Mouse (Mus musculus) left cerebral cortex, postnatal 14 days (tissue): ENCODE measurements around the gene Vat1. TPM values are rescaled to one million over a fixed set of nuclear protein-coding genes. Genes with fewer than 3 reads are reported as not detected.
"Not testable (repeated sequence)": the region's sequence is repeated elsewhere in the genome, so short reads cannot be mapped to it uniquely, and the experiment has no call there.

Experiments used
- DNase-seq, 2 experiments: peaks; one replicate each; pipeline ENCODE4 v3.0.0; 2021 to 2022; ENCODE audit warnings: low spot score in 2 of 2, mixed read lengths in 1 of 2
- intact Hi-C: fragments of 180-260 bp; cut with DNase I; formaldehyde crosslinking; loops from one replicate; pipeline ENCODE4 v1.15.1; 2025
- long read RNA-seq, 2 experiments: library from polyadenylated mRNA; stranded (forward); transcript quantifications; one replicate each; pipeline ENCODE4 v2.0.0; 2021
- total RNA-seq, 2 experiments: library from RNA; stranded (reverse); gene quantifications; 2 replicates each; pipeline ENCODE4 v1.2.3; 2021

The Vat1 gene
- total RNA-seq = 10 to 100 TPM; 36.4 to 44.8 TPM
- long read RNA-seq, experiment 1, partial matches to known transcripts = 0 of 1 reads
- long read RNA-seq, experiment 1, other reads (novel, unspliced or antisense) = 0 of 1 reads
- long read RNA-seq, experiment 2, partial matches to known transcripts = 0 of 8 reads
- long read RNA-seq, experiment 2, other reads (novel, unspliced or antisense) = 6 of 8 reads

DNA sequence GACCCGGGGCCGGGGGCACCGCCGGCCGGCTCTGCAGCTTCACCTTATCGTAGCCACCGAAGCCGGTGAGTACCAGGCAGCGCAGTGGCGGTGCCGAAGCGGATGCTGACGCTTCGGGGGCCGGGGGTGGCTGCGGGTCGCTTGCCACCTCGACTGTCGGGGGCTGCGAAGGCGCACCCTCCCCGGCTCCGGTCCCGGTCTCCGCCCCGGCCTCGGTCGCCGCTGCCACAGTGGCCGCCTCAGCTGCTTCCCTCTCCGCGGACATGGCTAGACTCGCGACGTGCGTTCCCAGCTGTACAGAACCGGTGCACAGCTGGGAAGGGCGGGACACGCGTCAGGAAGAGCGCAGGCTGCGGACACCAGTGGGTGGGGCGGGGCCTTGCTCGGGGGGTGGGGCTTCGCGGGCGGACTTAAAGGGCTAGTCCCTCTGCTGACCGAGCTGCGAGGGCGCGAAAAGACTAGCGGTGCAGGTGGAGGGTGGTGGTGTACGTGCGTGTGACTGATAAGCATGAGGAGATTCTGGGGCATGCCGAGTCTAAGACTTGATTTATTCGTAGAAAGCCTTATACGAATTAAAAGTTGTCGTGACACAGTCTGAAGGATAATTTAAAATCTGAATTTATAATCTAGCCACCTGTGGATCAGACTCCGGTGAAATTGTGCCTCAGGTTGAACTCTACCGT lies at the start of gene Vat1:
Vat1 (minus strand) TSS at position 362 of the 683 bp plus-strand sequence.
- DNase-seq = peak in 1 of 2 experiments; percentile 55
- intact Hi-C loops = loop anchor here (5.0 kb wide), 2 partner anchors 51 to 86 kb away; partner anchors contain the start of genes Brca1 and Nbr1

DNA sequence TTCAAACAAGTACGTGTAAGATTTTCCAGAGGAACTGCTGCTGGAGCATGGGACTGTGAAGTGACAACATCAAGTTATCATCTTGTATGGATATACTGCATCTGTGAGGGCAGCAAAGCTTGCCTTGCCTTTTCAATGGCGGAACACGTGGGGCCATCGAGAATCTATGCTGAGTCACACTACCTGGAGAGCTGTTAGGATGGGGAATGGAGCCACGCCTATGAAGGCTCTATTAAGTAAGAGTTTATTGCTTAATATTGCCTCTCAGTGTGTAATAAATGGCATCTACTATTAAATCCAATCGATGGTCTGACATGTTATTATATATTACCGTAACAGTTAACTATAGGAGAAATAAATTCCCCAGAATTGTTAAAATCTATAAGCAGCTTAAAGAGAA lies 41.1 kb upstream of the Vat1 start:
- no peak for DNase-seq
- intact Hi-C loops = no loop called here

- intact Hi-C loops = no loop called here
- no peak for DNase-seq
Measured at GRCm38 (mm10) chr11:101506269-101506780, 40.3 kb upstream of the Vat1 start.

GRCm38 (mm10) chr11:101486126-101486525 lies 20.1 kb upstream of the Vat1 start:
- intact Hi-C loops = no loop called here
- no peak for DNase-seq

DNA sequence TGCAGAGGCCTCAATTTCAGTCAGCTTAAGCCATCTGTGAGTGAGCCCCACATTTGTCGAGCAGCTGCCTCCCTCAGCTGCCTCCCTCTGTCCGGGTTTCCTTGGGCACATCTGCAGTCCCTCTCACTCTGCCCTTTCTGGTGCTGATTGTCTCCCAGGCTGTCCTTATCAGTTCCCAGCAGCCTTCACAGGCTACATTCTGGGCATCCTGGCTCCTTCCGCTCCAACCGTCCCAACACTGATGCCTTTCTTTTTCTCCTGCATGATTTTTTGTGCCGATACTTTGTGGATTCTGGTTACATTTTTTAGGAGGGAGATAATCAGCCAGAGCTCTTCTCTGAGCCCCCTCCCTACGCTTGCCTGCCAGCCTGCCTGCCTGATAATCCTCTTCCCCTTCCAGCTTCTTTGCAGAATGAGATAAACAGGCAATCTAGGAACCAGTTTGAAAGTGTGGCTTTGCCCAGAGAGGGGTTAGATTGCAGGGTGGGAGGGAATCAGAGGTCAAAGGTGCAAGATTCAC lies 19.5 kb upstream of the Vat1 start:
- no peak for DNase-seq
- intact Hi-C loops = no loop called here

DNA sequence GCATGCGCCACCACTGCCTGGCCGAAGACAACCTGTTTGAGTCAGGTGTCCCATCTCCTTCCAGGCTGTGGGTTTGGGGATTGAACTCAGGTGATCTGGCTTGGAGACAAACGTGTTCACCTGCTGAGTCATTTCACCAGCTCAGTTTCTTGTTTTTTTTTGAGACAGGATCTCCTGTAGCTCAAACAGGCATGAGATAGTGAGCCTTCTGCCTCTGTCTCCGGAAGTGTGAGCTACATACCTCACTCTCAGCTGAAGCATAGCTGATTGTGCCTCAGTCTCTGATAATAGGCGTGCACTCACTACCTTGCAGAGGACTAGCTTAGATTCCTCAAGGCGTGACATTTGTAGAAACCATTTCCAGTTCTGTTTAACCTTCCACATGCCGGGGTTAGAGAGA lies 18.8 kb upstream of the Vat1 start:
- no peak for DNase-seq
- intact Hi-C loops = no loop called here

- intact Hi-C loops = no loop called here
Measured at GRCm38 (mm10) chr11:101484245-101484644, 18.2 kb upstream of the Vat1 start.

GRCm38 (mm10) chr11:101483804-101484203 lies 17.8 kb upstream of the Vat1 start:
- DNase-seq = no peak
- intact Hi-C loops = no loop called here

More at GRCm38 (mm10) chr11:101484245-101484644, 18.2 kb upstream of the Vat1 start:
- no peak for DNase-seq

- intact Hi-C loops = no loop called here
Measured at GRCm38 (mm10) chr11:101480912-101481311, 14.9 kb upstream of the Vat1 start.

GRCm38 (mm10) chr11:101479171-101479635 lies 13.2 kb upstream of the Vat1 start:
- intact Hi-C loops = no loop called here
- DNase-seq = no peak

More at GRCm38 (mm10) chr11:101480912-101481311, 14.9 kb upstream of the Vat1 start:
- DNase-seq = no peak

- intact Hi-C loops = no loop called here
- DNase-seq = no peak
Measured at GRCm38 (mm10) chr11:101477552-101478211, 11.7 kb upstream of the Vat1 start.

GRCm38 (mm10) chr11:101477194-101477551 lies 11.1 kb upstream of the Vat1 start:
- intact Hi-C loops = no loop called here
- DNase-seq = no peak

GRCm38 (mm10) chr11:101476361-101476760 lies 10.3 kb upstream of the Vat1 start:
- intact Hi-C loops, DNase-seq: not testable (repeated sequence)

GRCm38 (mm10) chr11:101474298-101474697 lies 8.3 kb upstream of the Vat1 start:
- no peak for DNase-seq
- intact Hi-C loops = no loop called here

GRCm38 (mm10) chr11:101473686-101474085 lies 7.7 kb upstream of the Vat1 start:
- DNase-seq, intact Hi-C loops: not testable (repeated sequence)

DNA sequence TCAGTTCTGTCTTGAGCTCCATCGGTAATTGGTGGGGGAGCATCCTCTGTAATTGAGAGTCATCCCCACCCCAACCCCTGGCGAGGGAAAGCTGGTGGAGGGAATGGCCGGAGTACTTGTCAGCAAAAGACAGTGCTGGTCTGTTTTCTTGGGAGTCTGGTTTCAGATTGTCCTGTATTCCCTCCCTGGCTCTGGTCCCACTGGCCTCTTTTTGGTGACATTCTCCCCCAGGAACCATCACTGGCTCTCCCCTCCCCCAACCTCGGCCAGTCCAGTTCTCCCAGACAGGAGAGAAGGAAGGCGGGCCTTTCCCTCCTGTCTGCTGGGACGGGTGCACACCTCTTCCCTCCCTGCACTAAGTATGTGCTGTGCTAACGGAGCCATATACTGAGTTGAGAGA lies 6.3 kb upstream of the Vat1 start:
- intact Hi-C loops = no loop called here
- DNase-seq = peak; percentile 49 to 67

DNA sequence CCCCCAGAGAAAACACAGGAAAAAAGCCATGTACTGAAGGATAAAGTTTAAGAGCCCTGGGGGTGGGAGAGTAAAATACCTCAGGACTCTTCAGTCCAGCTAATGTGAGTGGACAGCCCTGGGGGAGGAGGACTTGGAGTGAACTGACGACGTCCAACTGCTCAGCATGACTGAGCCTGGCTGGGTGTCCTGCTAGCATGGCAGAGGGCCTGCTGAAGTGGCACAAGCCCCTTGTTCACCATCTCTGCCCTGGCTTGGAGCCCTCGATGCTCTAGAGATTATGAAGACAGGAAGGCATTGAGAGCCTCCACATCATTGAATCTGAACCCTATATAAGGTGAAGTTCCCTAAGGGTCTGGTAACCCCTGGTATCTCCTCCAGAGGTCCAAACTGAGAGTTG lies 5.9 kb upstream of the Vat1 start:
- intact Hi-C loops = no loop called here

GRCm38 (mm10) chr11:101470206-101470605 lies 4.2 kb upstream of the Vat1 start:
- intact Hi-C loops = no loop called here
- no peak for DNase-seq

More for the DNA sequence above, 5.9 kb upstream of the Vat1 start:
- DNase-seq = no peak

- intact Hi-C loops = loop anchor here (5.0 kb wide), 2 partner anchors 48 to 83 kb away; partner anchors contain the start of genes Brca1 and Nbr1
- no peak for DNase-seq
Measured at GRCm38 (mm10) chr11:101469155-101469554, 3.1 kb upstream of the Vat1 start.

DNA sequence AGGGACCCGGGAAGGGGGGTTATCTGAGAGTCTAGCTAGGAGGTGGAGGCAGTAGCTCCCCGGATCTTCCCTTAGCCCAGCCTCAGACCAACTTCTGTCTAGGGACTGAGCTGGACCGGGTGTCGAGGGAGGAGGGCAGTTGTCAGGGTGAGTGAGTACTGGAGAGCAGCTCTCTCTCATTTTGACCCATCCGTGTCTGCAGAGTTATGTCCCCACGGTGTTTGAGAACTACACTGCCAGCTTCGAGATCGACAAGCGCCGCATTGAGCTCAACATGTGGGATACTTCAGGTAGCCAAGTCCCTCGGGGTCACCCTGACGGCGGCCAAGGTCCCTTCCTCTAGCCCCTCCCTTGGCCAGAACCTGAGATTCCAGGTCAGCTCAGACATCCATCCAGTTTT lies 2.7 kb upstream of the Vat1 start:
- intact Hi-C loops = loop anchor here (5.0 kb wide), 2 partner anchors 49 to 84 kb away; partner anchors contain the start of genes Brca1 and Nbr1
- DNase-seq = no peak
